In genomic region chr3:135485128-135485899, GRCm38 (mm10) we compare ENCODE assay signal across 8 mouse cellular contexts. TPM values are rescaled to one million over a fixed set of nuclear protein-coding genes. Genes with fewer than 3 reads are reported as not detected.
A peak's percentile ranks its signal among the peaks of the same experiment; 100 is the strongest.
DNase-seq lines count a peak whose midpoint lies in the region; ATAC-seq and TF ChIP-seq lines count a peak whose summit lies in the region.

Gene Manba, plus strand, starts transcription at chr3:135485611.

- H3K4me3 ChIP-seq in brown adipose tissue, adult 24 weeks (ENCODE audit: insufficient read depth, low read depth, low read length), result peak within 1 kb of the TSS; percentile 83
- peak within 1 kb of the TSS; percentile 95 for H3K4me3 ChIP-seq in heart, embryonic 16.5 days (ENCODE audit: low read length)
- H3K4me3 ChIP-seq in liver, postnatal 0 days (ENCODE audit: low read depth, low read length), result peak within 1 kb of the TSS; percentile 76
- H3K4me3 ChIP-seq in neural tube, embryonic 13.5 days, result peak within 1 kb of the TSS; percentile 63

- no peak for TF ChIP-seq EP300 in liver, postnatal 0 days (IDR thresholded peaks at IDR 0.05; ENCODE audit: low read depth)

- WGBS in heart, embryonic 16.5 days, result 2% methylated on average over 48 of the region's 48 CpGs
- WGBS in liver, postnatal 0 days (ENCODE audit: insufficient replicate concordance), result 2% methylated on average over 48 of the region's 48 CpGs
- WGBS in neural tube, embryonic 13.5 days, result 2% methylated on average over 48 of the region's 48 CpGs

- DNase-seq in CD4-positive helper T cell, adult 2 months (ENCODE audit: low read depth, low spot score), result peak; percentile 79
- peak; percentile 19 for DNase-seq in fibroblast of lung, adult 2 months (ENCODE audit: low read depth)
- peak; percentile 89 to 94 for DNase-seq in kidney, postnatal 36 days
- DNase-seq in liver, postnatal 0 days, result peak; percentile 89
- peak; percentile 43 for DNase-seq in telencephalon, adult 2 months (ENCODE audit: low read depth, low spot score)

- H3K9me3 ChIP-seq in heart, embryonic 16.5 days (replicated peaks; ENCODE audit: control insufficient read depth, low read length), result no peaks in the 10 kb centered on the region
- H3K9me3 ChIP-seq in liver, postnatal 0 days (ENCODE audit: low read length), result no peaks in the 10 kb centered on the region
- H3K9me3 ChIP-seq in neural tube, embryonic 13.5 days, result no peaks in the 10 kb centered on the region

- no peak; the same call in 1 of the 2 replicates for TF ChIP-seq CTCF in liver, postnatal 0 days (IDR thresholded peaks at IDR 0.05; ENCODE audit: low read depth)

- H3K4me2 ChIP-seq in heart, embryonic 16.5 days (ENCODE audit: low read depth, low read length), result peak within 1 kb of the TSS; percentile 83
- H3K4me2 ChIP-seq in liver, postnatal 0 days (ENCODE audit: low read depth, low read length), result peak within 1 kb of the TSS; percentile 96
- H3K4me2 ChIP-seq in neural tube, embryonic 13.5 days, result peak within 1 kb of the TSS; percentile 98

- no peaks in the 10 kb centered on the region for H3K4me1 ChIP-seq in brown adipose tissue, adult 24 weeks (ENCODE audit: control insufficient read depth, insufficient read depth, insufficient read length, low read length)
- 0 out of 2 replicates have a peak, but pooled peaks cover 3% of the 10 kb centered on the region for H3K4me1 ChIP-seq in heart, embryonic 16.5 days (ENCODE audit: control insufficient read depth, insufficient read depth, low read length)
- peaks cover 8% of the 10 kb centered on the region for H3K4me1 ChIP-seq in liver, postnatal 0 days (ENCODE audit: insufficient read depth)
- H3K4me1 ChIP-seq in neural tube, embryonic 13.5 days (replicated peaks), result peaks cover 11% of the 10 kb centered on the region

- H3K36me3 ChIP-seq in heart, embryonic 16.5 days (ENCODE audit: control insufficient read depth, insufficient read depth), result peaks cover 3% of the 10 kb centered on the region
- H3K36me3 ChIP-seq in liver, postnatal 0 days (replicated peaks; ENCODE audit: insufficient read depth, low read length), result no peaks in the 10 kb centered on the region
- H3K36me3 ChIP-seq in neural tube, embryonic 13.5 days, result no peaks in the 10 kb centered on the region

- H3K27me3 ChIP-seq in heart, embryonic 16.5 days (ENCODE audit: control insufficient read depth, insufficient read depth, low read length), result no peaks in the 10 kb centered on the region
- no peaks in the 10 kb centered on the region for H3K27me3 ChIP-seq in liver, postnatal 0 days (ENCODE audit: insufficient read depth, low read length)
- H3K27me3 ChIP-seq in neural tube, embryonic 13.5 days, result 0 out of 2 replicates have a peak, but pooled peaks cover 2% of the 10 kb centered on the region

- H3K9ac ChIP-seq in heart, embryonic 16.5 days (ENCODE audit: low read length), result peak within 1 kb of the TSS; percentile 94
- peak within 1 kb of the TSS; percentile 77 for H3K9ac ChIP-seq in liver, postnatal 0 days (replicated peaks)
- peak within 1 kb of the TSS; percentile 75 for H3K9ac ChIP-seq in neural tube, embryonic 13.5 days

- ATAC-seq in heart, embryonic 16.5 days (replicated peaks; ENCODE audit: extremely low read depth, insufficient read depth, low FRiP score), result peak; percentile 94
- ATAC-seq in liver, postnatal 0 days, result peak; percentile 95
- ATAC-seq in neural tube, embryonic 13.5 days (ENCODE audit: low read depth), result peak; percentile 94

- no peak within 1 kb of the TSS for H3K27ac ChIP-seq in brown adipose tissue, adult 24 weeks (replicated peaks; ENCODE audit: low read depth, low read length)
- peak within 1 kb of the TSS; percentile 85 for H3K27ac ChIP-seq in heart, embryonic 16.5 days (ENCODE audit: low read length)
- H3K27ac ChIP-seq in liver, postnatal 0 days (ENCODE audit: low read depth), result peak within 1 kb of the TSS; percentile 66
- no peak within 1 kb of the TSS for H3K27ac ChIP-seq in neural tube, embryonic 13.5 days (replicated peaks)

RNA-seq across cellular contexts. Expression of gene Manba, which starts in this region (rescaled TPM):
- 5.1 and 8.8 TPM in 2 replicates for polyA plus RNA-seq in brown adipose tissue, adult 24 weeks (2012; ENCODE audit: insufficient read depth, insufficient read length, missing spikeins)
- 37.0 and 38.3 TPM in 2 replicates for polyA plus RNA-seq in heart, embryonic 16.5 days (2015; fragmentation: Nextera tagmentation; extraction: Ambion mirVana)
- 7.3 and 8.0 TPM in 2 replicates for polyA plus RNA-seq in liver, postnatal 0 days (2015; fragmentation: Nextera tagmentation; extraction: Ambion mirVana)
- 4.6 and 5.9 TPM in 2 replicates for polyA plus RNA-seq in neural tube, embryonic 13.5 days (2015; fragmentation: Nextera tagmentation; extraction: Ambion mirVana)

Comparison
In these comparisons a context has a peak if more than half of its experiments do, and no peak if none do; other contexts are left out.
1. DNase-seq: peak in every context shown above with its lines; median percentile 92 in kidney, postnatal 36 days; 89 in liver, postnatal 0 days; 79 in CD4-positive helper T cell, adult 2 months; 43 in telencephalon, adult 2 months; 19 in fibroblast of lung, adult 2 months.
2. H3K27ac ChIP-seq: peak in heart, embryonic 16.5 days (single experiment) and liver, postnatal 0 days (single experiment); none in brown adipose tissue, adult 24 weeks (single experiment) and neural tube, embryonic 13.5 days (single experiment).
3. Peak in every context shown above with its lines, with median percentiles within 50 percentile points of each other: H3K4me3 ChIP-seq, ATAC-seq, H3K4me2 ChIP-seq and H3K9ac ChIP-seq.